ENCODE assay signal across 7 mouse cellular contexts in genomic region chr14:60264990-60265876, GRCm38 (mm10). TPM values are rescaled to one million over a fixed set of nuclear protein-coding genes. Genes with fewer than 3 reads are reported as not detected.
DNase-seq lines count a peak whose midpoint lies in the region; ATAC-seq lines count a peak whose summit lies in the region.

TSS of gene Mtmr6 (plus strand) at chr14:60265228.

- peak within 1 kb of the TSS; percentile 61 for H3K4me2 ChIP-seq in embryonic facial prominence, embryonic 12.5 days (replicated peaks)
- peak within 1 kb of the TSS; percentile 70 for H3K4me2 ChIP-seq in limb, embryonic 11.5 days (ENCODE audit: low read depth, severe bottlenecking)
- H3K4me2 ChIP-seq in midbrain, embryonic 14.5 days (ENCODE audit: low read length): peak within 1 kb of the TSS; percentile 65

- peak; percentile 97 for ATAC-seq in embryonic facial prominence, embryonic 12.5 days (ENCODE audit: insufficient number of reproducible peaks, insufficient read depth, low FRiP score, low TSS enrichment)
- peak; percentile 99 for ATAC-seq in limb, embryonic 11.5 days (ENCODE audit: insufficient number of reproducible peaks, low FRiP score, low TSS enrichment, low read depth)
- ATAC-seq in midbrain, embryonic 14.5 days (ENCODE audit: low FRiP score, low TSS enrichment): peak; percentile 98

- H3K4me3 ChIP-seq in embryonic facial prominence, embryonic 12.5 days: peak within 1 kb of the TSS; percentile 88
- peak within 1 kb of the TSS; percentile 86 for H3K4me3 ChIP-seq in limb, embryonic 11.5 days (ENCODE audit: low read depth, low read length)
- H3K4me3 ChIP-seq in midbrain, embryonic 14.5 days (replicated peaks; ENCODE audit: low read depth, low read length): peak within 1 kb of the TSS; percentile 80

- no peaks in the 10 kb centered on the region for H3K27me3 ChIP-seq in embryonic facial prominence, embryonic 12.5 days
- H3K27me3 ChIP-seq in limb, embryonic 11.5 days (ENCODE audit: control insufficient read depth, insufficient read depth, low read length): no peaks in the 10 kb centered on the region
- H3K27me3 ChIP-seq in midbrain, embryonic 14.5 days (ENCODE audit: control insufficient read depth, insufficient read depth, low read length): no peaks in the 10 kb centered on the region

- peak; percentile 92 for DNase-seq in adrenal gland, postnatal 25 days
- peak; percentile 100 for DNase-seq in heart, adult 11 months
- peak; percentile 91 for DNase-seq in kidney, adult 18-20 months
- DNase-seq in limb, embryonic 11.5 days (ENCODE audit: low spot score): peak; percentile 98
- peak; percentile 99 for DNase-seq in midbrain, embryonic 14.5 days
- peak; percentile 86 to 87 for DNase-seq in spleen, adult 18-20 months

- no peaks in the 10 kb centered on the region for H3K36me3 ChIP-seq in embryonic facial prominence, embryonic 12.5 days
- no peaks in the 10 kb centered on the region for H3K36me3 ChIP-seq in limb, embryonic 11.5 days (ENCODE audit: control insufficient read depth, insufficient read depth, low read length)
- H3K36me3 ChIP-seq in midbrain, embryonic 14.5 days (ENCODE audit: control insufficient read depth, insufficient read depth, low read length): no peaks in the 10 kb centered on the region

- H3K9me3 ChIP-seq in embryonic facial prominence, embryonic 12.5 days: no peaks in the 10 kb centered on the region
- no peaks in the 10 kb centered on the region for H3K9me3 ChIP-seq in limb, embryonic 11.5 days (ENCODE audit: control insufficient read depth, low read length)
- H3K9me3 ChIP-seq in midbrain, embryonic 14.5 days (ENCODE audit: control insufficient read depth, low read length): no peaks in the 10 kb centered on the region

- H3K4me1 ChIP-seq in embryonic facial prominence, embryonic 12.5 days: peaks cover 14% of the 10 kb centered on the region
- H3K4me1 ChIP-seq in limb, embryonic 11.5 days (ENCODE audit: control insufficient read depth, insufficient read depth, low read length): no peaks in the 10 kb centered on the region
- H3K4me1 ChIP-seq in midbrain, embryonic 14.5 days (ENCODE audit: control insufficient read depth, insufficient read depth, low read length): peaks cover 17% of the 10 kb centered on the region

- H3K9ac ChIP-seq in embryonic facial prominence, embryonic 12.5 days: peak within 1 kb of the TSS; percentile 73
- H3K9ac ChIP-seq in limb, embryonic 11.5 days (ENCODE audit: low read length): peak within 1 kb of the TSS; percentile 74
- peak within 1 kb of the TSS; percentile 81 for H3K9ac ChIP-seq in midbrain, embryonic 14.5 days (replicated peaks; ENCODE audit: low read length)

- WGBS in embryonic facial prominence, embryonic 12.5 days: under 1% methylated on average over 51 of the region's 51 CpGs
- under 1% methylated on average over 51 of the region's 51 CpGs for WGBS in limb, embryonic 11.5 days
- WGBS in midbrain, embryonic 14.5 days: under 1% methylated on average over 51 of the region's 51 CpGs

- peak within 1 kb of the TSS; percentile 47; the same call in 1 of the 2 replicates for H3K27ac ChIP-seq in embryonic facial prominence, embryonic 12.5 days
- no peak within 1 kb of the TSS for H3K27ac ChIP-seq in limb, embryonic 11.5 days (replicated peaks; ENCODE audit: low read depth, low read length)
- H3K27ac ChIP-seq in midbrain, embryonic 14.5 days (replicated peaks; ENCODE audit: low read depth, low read length): peak within 1 kb of the TSS; percentile 86

RNA-seq across cellular contexts. Expression of gene Mtmr6, which starts in this region (rescaled TPM):
- 41.5 and 45.8 TPM in 2 replicates for total RNA-seq in adrenal gland, postnatal 25 days (2021)
- polyA plus RNA-seq in embryonic facial prominence, embryonic 12.5 days (2016; fragmentation: Nextera tagmentation; extraction: Ambion mirVana): 35.1 and 35.8 TPM in 2 replicates
- polyA plus RNA-seq in limb, embryonic 11.5 days (2014; fragmentation: Nextera tagmentation; extraction: Ambion mirVana): 24.7 and 25.9 TPM in 2 replicates
- 38.9 and 68.7 TPM in 2 replicates for polyA plus RNA-seq in midbrain, embryonic 14.5 days (2014; fragmentation: Nextera tagmentation; extraction: Ambion mirVana)
